Mouse (Mus musculus) urinary bladder, adult 18-20 months (tissue): ENCODE data around the gene Crtc1.

Experiments
- DNase-seq, 2 experiments: peaks; one replicate each; pipeline ENCODE4 v3.0.0; 2022; ENCODE audit warnings: low spot score in 2 of 2, mixed read lengths in 2 of 2

Gene Crtc1

GRCm38 (mm10) chr8:70421349-70422104, 17.9 kb downstream of the Crtc1 start:
- no peak for DNase-seq

GRCm38 (mm10) chr8:70419879-70420643, 19.3 kb downstream of the Crtc1 start:
- DNase-seq: no peak

- DNase-seq: no peak
These were observed 20.4 kb downstream of the Crtc1 start for GRCm38 (mm10) chr8:70418954-70419353.

GRCm38 (mm10) chr8:70417914-70418313, 21.5 kb downstream of the Crtc1 start:
- DNase-seq: no peak

- no peak for DNase-seq
These were observed 22.4 kb downstream of the Crtc1 start for GRCm38 (mm10) chr8:70416941-70417340.

- no peak for DNase-seq
These were observed 23.6 kb downstream of the Crtc1 start for GRCm38 (mm10) chr8:70415540-70416451.

- no peak for DNase-seq
These were observed 25.0 kb downstream of the Crtc1 start for GRCm38 (mm10) chr8:70414310-70414946.

GRCm38 (mm10) chr8:70410281-70410680, 29.1 kb downstream of the Crtc1 start:
- DNase-seq: no peak

- no peak for DNase-seq
These were observed 29.9 kb downstream of the Crtc1 start for GRCm38 (mm10) chr8:70409455-70409871.

- DNase-seq: no peak
These were observed 30.4 kb downstream of the Crtc1 start for GRCm38 (mm10) chr8:70409019-70409418.

GRCm38 (mm10) chr8:70408301-70408700, 31.1 kb downstream of the Crtc1 start:
- no peak for DNase-seq

- DNase-seq: no peak
These were observed 32.8 kb downstream of the Crtc1 start for GRCm38 (mm10) chr8:70406427-70407069.

GRCm38 (mm10) chr8:70405189-70405588, 34.2 kb downstream of the Crtc1 start:
- DNase-seq: no peak

- DNase-seq: no peak
These were observed 35.2 kb downstream of the Crtc1 start for GRCm38 (mm10) chr8:70404212-70404611.

GRCm38 (mm10) chr8:70397611-70398563, 41.5 kb downstream of the Crtc1 start:
- no peak for DNase-seq

GRCm38 (mm10) chr8:70396184-70396583, 43.2 kb downstream of the Crtc1 start:
- DNase-seq: no peak

GRCm38 (mm10) chr8:70395649-70396048, 43.7 kb downstream of the Crtc1 start:
- no peak for DNase-seq

GRCm38 (mm10) chr8:70394269-70394998, 44.9 kb downstream of the Crtc1 start:
- no peak for DNase-seq

- no peak for DNase-seq
These were observed 46.3 kb downstream of the Crtc1 start for GRCm38 (mm10) chr8:70393087-70393486.
